Mouse (Mus musculus) hindbrain, embryonic 16.5 days (tissue): ENCODE data around the gene Usp20. TPM values are rescaled to one million over a fixed set of nuclear protein-coding genes. Genes with fewer than 3 reads are reported as not detected.

Experiments used
- polyA plus RNA-seq: library from polyadenylated mRNA; unstranded; fragments of >200 nt; fragmentation: Nextera tagmentation; extraction: Ambion mirVana; gene quantifications from 2 replicates; pipeline ENCODE4 v1.2.1, GENCODE M21; 2015

The Usp20 gene
- polyA plus RNA-seq, 1 experiment from 2014 or later, result 42.9 TPM

Other genes starting within 250 kb of the Usp20 start
- 1.4 and 1.5 TPM in 2 replicates for gene 1700001O22Rik, start 178.6 kb upstream of the Usp20 start, polyA plus RNA-seq
- 99.3 and 108 TPM in 2 replicates for gene Ntmt1, start 174.5 kb upstream of the Usp20 start, polyA plus RNA-seq
- gene Asb6, start 151.9 kb upstream of the Usp20 start, polyA plus RNA-seq, result 44.9 and 47.2 TPM in 2 replicates
- gene Prrx2, start 147.3 kb upstream of the Usp20 start, polyA plus RNA-seq, result 2.3 and 2.5 TPM in 2 replicates
- gene Ptges, start 52.4 kb upstream of the Usp20 start, polyA plus RNA-seq, result 6.3 and 6.9 TPM in 2 replicates
- gene Tor1b, start 29.3 kb upstream of the Usp20 start, polyA plus RNA-seq, result 18.0 and 20.4 TPM in 2 replicates
- gene Tor1a, start 14.3 kb upstream of the Usp20 start, polyA plus RNA-seq, result 94.2 and 94.8 TPM in 2 replicates
- gene BC005624, start 78 bp upstream of the Usp20 start, polyA plus RNA-seq, result 92.1 and 93.0 TPM in 2 replicates
- 35.8 and 36.7 TPM in 2 replicates for gene Fnbp1, start 159.7 kb downstream of the Usp20 start, polyA plus RNA-seq
- 34.4 and 37.3 TPM in 2 replicates for gene Gpr107, start 170.0 kb downstream of the Usp20 start, polyA plus RNA-seq